Mouse (Mus musculus) cerebellum, adult 11-12 months (tissue): Measurements from ENCODE around the gene Lrpprc.

Experiments
- DNase-seq: peaks from one replicate; pipeline ENCODE4 v3.0.0; 2022

The Lrpprc gene

DNA sequence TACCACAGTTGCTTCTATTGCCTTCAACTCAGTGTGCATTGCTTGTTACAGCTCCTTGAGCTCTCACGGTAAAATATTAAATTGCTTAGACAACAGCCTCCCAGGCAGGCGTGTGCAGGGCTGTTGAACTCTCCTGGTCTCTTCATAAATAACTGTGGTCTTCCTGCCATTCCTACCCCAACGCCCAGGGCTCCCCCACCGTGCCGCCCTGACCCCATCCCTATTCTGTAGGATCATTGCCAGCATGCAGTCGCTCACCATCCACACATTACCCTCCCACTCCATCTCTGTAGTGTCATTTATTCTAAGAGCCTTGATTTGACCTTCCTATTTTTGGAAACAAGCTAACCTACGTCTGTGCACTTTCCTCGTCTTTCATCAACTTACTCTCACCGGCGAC lies 125.5 kb downstream of the Lrpprc start:
- no peak for DNase-seq

- DNase-seq, result no peak
Observed at GRCm38 (mm10) chr17:84658951-84659350, 131.6 kb downstream of the Lrpprc start.

GRCm38 (mm10) chr17:84658195-84658594 lies 132.4 kb downstream of the Lrpprc start:
- DNase-seq, result no peak

DNA sequence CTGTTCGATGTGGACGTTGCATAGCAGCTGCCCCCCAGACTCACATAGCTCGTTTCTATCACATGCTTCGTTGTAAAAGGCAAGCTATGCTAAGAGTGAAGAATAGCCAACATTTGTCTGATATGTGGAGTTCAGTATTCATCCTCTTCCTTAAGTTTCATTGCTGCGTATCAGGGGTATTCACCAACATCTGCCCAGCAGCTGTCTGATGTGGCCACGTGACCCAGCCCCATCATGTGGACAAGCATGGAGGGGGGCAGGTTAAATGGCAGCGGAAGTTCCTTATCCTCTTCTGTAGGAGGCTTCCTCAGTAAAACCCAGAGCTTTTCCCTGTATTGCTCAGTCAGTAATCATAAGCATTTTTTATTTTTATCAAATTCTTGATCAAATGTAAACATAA lies 132.8 kb downstream of the Lrpprc start:
- no peak for DNase-seq

GRCm38 (mm10) chr17:84657422-84657732 lies 133.2 kb downstream of the Lrpprc start:
- DNase-seq, result no peak

- no peak for DNase-seq
Observed at GRCm38 (mm10) chr17:84656653-84657421, 133.8 kb downstream of the Lrpprc start.

DNA sequence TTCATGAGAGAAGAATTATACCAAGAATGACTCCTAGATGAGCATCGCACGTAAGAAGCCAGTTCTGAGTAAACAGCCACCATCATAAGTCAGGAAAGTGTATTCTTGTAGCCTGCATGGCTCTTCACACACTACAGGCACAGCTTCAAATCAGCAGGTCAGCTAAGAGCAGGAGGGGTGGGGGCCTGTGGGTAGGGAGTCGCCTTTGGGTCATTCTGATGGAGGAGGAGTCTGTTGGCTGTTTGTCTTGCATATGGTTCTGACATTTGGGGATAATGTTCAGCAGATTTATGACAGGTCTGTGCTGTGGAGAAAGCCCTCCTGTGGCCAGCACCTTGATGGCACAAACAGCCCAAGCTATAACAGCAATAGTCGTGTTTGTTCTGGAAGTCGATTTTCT lies 134.4 kb downstream of the Lrpprc start:
- DNase-seq, result no peak
